Mouse (Mus musculus): ENCODE data around the gene Alkbh6.

The Alkbh6 gene

DNA sequence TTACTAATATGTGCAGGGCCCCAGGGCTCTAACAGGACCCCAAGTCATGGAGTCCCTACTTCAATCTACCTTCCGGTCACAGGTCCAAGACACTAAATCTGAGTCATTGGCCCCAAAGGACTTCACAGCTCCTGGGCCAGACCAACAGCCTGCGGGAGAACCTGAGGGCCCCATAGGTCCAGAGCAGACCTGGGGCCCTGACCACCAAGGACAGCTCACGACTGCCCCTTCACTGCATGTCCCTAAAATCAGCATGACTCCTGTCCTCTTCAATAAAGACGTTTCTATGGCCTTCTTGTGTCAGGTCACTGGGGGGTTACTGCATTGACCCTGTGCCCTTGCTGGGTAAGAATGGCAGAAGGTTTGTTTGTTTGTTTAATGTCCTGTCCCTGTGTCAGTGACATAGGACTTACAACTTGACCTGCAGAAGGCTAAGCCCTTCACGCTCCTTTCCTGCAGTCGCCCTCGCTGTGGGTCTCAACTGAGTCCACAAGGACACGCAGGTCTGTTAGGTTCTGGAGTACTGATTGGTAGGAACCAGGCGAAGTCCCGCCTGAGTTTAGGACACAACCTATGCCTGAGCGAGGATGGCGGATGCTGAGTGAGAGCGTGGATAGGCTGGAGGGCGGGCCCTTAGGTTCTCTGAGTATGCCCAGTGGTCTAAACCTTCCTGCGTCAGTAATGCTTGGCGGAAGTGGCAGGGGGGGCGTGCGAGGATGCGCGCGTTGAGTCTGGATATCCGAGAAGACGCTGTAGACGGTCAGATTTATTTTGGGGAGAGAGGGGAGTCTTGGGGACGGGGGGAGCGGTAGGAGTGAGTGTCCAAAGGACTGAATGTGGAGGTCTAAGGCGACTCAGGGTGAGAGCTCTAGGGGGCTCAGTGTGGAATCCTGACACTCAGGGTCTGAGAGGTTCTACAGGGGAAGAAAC lies at the start of gene Alkbh6:
Gene Alkbh6 (plus strand): TSS at position 642 of the 930 bp plus-strand sequence.
- DNase-seq (ENCODE audit: low spot score): peak; percentile 96

DNA sequence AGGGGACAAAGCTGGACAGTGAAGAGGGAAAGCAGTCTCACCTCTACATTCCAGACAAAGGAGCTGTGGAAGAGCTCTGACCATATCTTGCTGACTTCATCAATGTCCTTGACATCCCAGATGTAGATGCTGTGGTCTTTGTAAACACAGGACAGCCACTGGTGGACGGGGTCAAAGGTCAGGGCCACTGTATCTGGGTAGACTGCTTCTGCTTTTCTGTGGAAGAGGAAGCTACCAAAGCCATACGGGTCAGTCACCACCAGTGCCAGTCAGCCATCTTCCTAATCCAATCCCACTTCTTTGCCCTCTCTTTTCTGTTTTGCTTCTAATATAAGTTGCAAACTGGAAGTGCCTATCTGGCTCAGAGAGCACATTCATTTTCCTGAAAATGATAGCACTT lies 43.5 kb upstream of the Alkbh6 start:
- DNase-seq (ENCODE audit: low spot score): no peak

- no peak for DNase-seq (ENCODE audit: low spot score)
These were observed 43.0 kb upstream of the Alkbh6 start for GRCm38 (mm10) chr7:30265531-30265930.

DNA sequence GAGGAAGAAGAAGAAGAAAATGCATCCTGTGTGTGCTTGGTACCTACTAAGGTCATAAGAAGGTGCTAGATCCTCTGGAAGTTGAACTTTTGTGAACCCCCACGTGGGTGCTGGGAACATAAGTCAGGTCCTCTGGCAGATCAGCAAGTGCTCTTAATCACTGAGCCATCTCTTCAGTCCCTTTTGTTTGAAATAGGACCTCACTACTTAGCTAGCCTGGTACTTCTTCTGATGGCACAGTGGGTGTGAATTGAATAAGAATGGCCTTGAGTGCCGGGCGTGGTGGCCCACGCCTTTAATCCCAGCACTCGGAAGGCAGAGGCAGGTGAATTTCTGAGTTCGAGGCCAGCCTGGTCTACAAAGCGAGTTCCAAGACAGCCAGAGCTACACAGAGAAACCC lies 42.6 kb upstream of the Alkbh6 start:
- no peak for DNase-seq (ENCODE audit: low spot score)

GRCm38 (mm10) chr7:30266780-30267179 lies 41.7 kb upstream of the Alkbh6 start:
- no peak for DNase-seq (ENCODE audit: low spot score)

DNA sequence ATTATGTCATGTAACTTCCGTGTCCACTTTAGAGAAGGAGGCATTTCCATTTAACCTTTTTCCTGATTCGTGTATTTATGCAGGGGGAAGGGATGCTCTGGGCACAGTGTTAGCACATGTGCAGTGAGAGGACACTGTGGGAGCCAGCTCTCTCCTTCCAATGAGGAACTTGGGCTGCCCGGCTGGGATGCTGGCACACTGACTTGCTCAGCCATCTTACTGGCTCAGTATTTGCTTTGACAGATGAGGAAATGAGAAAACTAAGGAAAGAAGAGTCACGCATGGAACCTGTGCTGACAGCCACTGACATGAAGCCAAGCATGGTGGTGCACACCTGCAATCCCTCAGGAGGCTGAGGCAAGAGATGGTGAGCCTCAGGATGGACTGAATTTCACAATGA lies 38.9 kb upstream of the Alkbh6 start:
- no peak for DNase-seq (ENCODE audit: low spot score)

DNA sequence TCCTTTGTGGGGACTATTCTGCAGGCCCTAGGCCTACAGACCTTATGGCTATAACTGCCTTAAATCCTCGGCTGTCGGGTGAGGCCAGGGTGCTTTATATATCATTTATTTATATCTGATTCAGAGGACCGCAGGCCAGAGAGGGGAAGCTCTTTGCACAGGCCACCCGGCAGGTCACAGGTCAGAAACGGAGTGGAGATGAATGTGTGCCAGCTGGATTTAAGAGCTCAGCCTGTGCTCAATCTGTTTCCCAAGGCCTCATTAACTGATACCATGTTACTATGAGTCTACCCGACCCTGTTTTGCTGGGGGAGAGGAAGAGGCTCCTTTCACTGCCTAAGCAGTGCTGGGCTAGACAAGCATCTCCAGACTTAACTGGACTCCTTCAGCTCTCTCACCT lies 34.1 kb upstream of the Alkbh6 start:
- DNase-seq (ENCODE audit: low spot score): no peak

- DNase-seq (ENCODE audit: low spot score): no peak
These were observed 29.6 kb upstream of the Alkbh6 start for GRCm38 (mm10) chr7:30278911-30279310.

DNA sequence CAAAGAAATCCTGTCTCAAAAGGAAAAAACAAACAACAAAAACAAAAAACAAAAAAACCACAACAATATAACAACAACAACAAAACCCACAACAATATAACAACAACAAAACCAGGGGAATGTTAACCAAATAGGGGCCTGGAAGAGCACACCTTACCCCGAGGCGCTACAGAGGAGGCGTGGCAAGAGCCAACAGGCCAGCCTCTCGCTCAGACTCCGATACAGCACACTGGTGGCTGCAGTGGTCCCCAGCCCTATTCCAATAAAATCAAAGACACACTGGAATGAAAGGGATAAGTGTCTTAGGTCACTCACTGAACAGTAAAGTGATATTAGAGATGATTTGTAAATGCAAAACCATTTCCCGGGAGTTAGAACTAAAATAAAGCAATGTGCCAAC lies 29.0 kb upstream of the Alkbh6 start:
- DNase-seq (ENCODE audit: low spot score): no peak

GRCm38 (mm10) chr7:30279951-30280669 lies 28.4 kb upstream of the Alkbh6 start, which contains the start of the genes Thap8 and Wdr62:
TSS of gene Thap8 (plus strand) at chr7:30280094.
TSS of gene Wdr62 (minus strand) at chr7:30280419.
- DNase-seq (ENCODE audit: low spot score): peak; percentile 82

- peak; percentile 86 for DNase-seq (ENCODE audit: low spot score)
These were observed 27.8 kb upstream of the Alkbh6 start for GRCm38 (mm10) chr7:30280670-30281138.

GRCm38 (mm10) chr7:30281522-30281921 lies 27.0 kb upstream of the Alkbh6 start:
- no peak for DNase-seq (ENCODE audit: low spot score)

GRCm38 (mm10) chr7:30282740-30283139 lies 25.8 kb upstream of the Alkbh6 start:
- no peak for DNase-seq (ENCODE audit: low spot score)

DNA sequence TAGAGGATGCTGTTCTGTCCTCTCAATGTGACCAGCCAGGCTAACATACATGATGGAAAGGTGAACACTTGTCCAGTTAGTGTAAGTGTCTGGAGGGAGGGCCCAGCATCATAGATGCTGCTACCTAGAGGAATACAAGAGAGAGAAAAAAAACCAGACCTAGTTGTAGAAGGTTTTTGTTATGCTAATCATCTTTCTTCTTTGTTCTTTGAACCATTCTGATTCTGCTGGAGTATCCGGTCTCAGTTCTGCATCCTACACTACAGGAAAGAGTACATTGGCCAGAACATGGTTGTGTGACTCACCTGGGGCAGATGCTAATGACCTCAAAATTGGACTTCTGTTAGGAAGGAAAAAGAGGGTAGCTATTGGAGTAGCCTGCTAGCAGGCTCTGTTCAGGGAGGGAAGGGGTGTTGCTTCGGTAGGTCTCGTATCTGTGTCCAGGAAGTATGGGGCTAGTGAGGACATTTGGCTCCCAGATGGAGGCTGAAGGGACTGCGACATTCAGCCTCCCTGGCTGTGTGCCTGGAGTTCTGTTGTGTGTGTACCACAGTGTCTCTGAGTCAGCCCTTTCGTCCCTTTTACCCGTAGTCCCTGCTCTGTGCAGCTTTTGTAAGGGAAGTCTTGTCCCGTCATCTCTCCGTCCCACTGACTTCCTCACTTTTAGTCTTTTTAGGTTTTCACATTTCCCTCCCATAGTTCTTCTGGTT lies 21.7 kb upstream of the Alkbh6 start:
- DNase-seq (ENCODE audit: low spot score): no peak

DNA sequence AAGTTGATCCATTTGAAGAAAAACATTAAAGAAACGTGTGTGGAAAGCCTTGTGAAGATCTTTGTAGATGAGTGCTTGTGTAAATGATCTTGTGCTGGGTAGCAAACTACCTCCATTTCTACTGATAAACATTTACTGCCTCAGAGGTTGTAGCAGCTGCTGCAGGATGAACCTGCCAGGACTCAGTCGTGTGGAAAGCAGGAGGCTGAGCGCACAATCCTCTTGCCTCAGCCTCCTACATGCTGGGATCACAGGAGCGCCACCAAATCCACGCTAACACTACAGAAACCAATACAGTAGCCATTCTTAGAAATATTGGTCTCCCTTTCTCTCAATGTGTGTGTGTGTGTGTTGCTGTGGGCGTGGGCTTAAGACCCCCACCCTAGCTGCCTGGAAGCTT lies 20.5 kb upstream of the Alkbh6 start:
- DNase-seq (ENCODE audit: low spot score): no peak

- DNase-seq (ENCODE audit: low spot score): no peak
These were observed 19.3 kb upstream of the Alkbh6 start for GRCm38 (mm10) chr7:30289071-30289713.

DNA sequence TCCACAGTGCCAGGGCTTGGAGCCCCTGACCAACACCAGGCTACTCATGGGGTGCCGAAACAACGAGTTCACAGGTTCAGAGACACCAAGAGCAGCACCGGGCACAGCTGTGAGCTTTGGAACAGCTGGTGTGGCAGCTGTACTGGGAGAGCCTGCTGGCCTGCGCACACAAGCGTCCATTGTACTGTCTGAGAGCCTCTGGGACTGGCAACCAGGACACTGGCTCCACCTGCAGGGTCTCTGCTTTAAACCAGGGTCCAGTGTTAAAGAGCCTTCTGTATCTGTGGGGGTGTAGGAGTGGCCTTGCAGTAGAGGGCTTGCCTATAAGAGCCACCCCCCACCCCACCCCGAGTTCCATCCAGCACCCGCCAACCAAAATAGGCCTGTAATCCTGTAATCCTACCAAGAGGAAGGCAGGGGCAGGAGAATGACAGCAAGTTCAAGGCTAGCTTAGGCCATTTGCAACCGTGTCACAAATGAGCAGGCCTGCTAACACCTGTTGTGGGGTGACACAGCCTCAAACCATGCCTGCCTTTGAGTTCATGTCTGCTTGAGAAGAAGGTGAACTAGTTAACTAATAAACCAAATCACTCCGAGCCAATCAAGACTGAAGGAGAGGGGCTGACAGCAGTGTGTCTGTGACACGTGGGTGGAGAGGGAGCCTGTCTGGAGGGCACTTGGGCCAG lies 18.7 kb upstream of the Alkbh6 start:
- no peak for DNase-seq (ENCODE audit: low spot score)

- peak; percentile 81 for DNase-seq (ENCODE audit: low spot score)
These were observed 17.0 kb upstream of the Alkbh6 start, which contains the start of gene Clip3 for GRCm38 (mm10) chr7:30291215-30292131. TSS of gene Clip3 (plus strand) at chr7:30291728.

DNA sequence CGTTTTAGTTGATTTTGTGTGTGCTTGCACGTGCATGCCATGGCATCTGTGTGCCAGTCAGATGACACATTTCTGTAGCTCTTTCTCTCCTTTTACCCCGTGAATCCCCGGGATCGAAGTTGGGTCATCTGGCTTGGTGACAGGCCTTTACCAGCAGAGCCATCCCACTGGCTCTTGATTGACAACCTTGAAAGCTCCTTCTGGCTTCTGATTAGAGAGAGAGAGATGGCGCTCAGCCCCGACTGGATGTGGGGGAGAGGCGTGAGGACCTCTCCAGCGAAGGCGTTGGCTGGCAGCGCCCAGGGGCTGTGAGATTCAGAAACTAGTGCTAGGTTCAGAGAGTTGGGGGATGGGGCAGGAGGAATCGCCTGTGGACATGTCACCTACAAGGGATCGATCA lies 14.7 kb upstream of the Alkbh6 start:
- DNase-seq (ENCODE audit: low spot score): no peak

DNA sequence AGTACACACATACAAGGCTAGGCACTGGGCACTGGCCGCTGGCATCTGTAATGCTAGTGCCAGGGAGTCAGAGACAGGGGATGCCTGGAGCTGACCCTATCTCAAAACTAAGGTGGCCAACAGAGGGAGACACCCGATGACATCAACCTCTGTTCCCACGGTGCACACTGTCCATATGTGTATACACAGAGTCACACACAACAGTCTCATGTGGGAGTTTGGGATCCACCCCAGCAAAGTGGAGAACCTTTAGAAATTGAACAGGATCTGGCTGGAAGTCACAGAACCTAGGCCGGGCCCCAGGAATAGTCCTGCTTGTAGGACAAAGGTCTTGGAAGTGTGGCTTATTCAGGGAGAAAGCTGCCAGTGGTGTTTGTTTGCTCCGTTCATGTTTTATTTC lies 14.2 kb upstream of the Alkbh6 start:
- DNase-seq (ENCODE audit: low spot score): no peak

All from layer of hippocampus, adult 9-10 months (tissue).